In genomic region chr12:69299231-69299630, GRCm38 (mm10) we compare ENCODE assay signal across 9 mouse cellular contexts. TPM values are rescaled to one million over a fixed set of nuclear protein-coding genes. Genes with fewer than 3 reads are reported as not detected.
DNase-seq lines count a peak whose midpoint lies in the region; ATAC-seq and TF ChIP-seq lines count a peak whose summit lies in the region.
"Had no signal": no experiment of that assay in that cellular context is flagged by ENCODE, and none has a peak within 500 bp of the region (broad histone marks: within the 10 kb centered on the region; RNA-seq: fewer than 3 reads in every experiment).

No protein-coding gene starts in this region.

- H3K27me3 ChIP-seq in lung, embryonic 14.5 days (ENCODE audit: insufficient read depth, low read length) = no peaks in the 10 kb centered on the region
- H3K27me3 ChIP-seq: stomach, embryonic 15.5 days had no signal

- no peak for ATAC-seq in lung, embryonic 14.5 days (ENCODE audit: insufficient read depth)

- WGBS in lung, embryonic 14.5 days = 56% methylated on average over 12 of the region's 12 CpGs

- H3K9ac ChIP-seq in lung, embryonic 14.5 days = no peak overlapping the region
- H3K9ac ChIP-seq: stomach, embryonic 15.5 days had no signal

- H3K9me3 ChIP-seq in lung, embryonic 14.5 days (ENCODE audit: low read depth, low read length) = no peaks in the 10 kb centered on the region
- H3K9me3 ChIP-seq: stomach, embryonic 15.5 days had no signal

- H3K4me3 ChIP-seq in lung, embryonic 14.5 days (ENCODE audit: low read depth, low read length) = no peak overlapping the region
- H3K4me3 ChIP-seq: stomach, embryonic 15.5 days had no signal

- DNase-seq in retina, postnatal 1 day = peak; percentile 8
- no peak for DNase-seq in retina, embryonic 14.5 days (ENCODE audit: low spot score)
- peak; percentile 53 for DNase-seq in heart, adult 8-10 months (ENCODE audit: low spot score)
- peak; percentile 82 for DNase-seq in kidney, adult 9 months
- peak; percentile 21 for DNase-seq in lung, embryonic 14.5 days
- peak; percentile 75 for DNase-seq in yolk sac, embryonic 10.5 days (ENCODE audit: low spot score)
- DNase-seq in layer of hippocampus, adult 8-10 months (ENCODE audit: low spot score in 2 of 2) = no peak
- no peak for DNase-seq in embryo, embryonic 10.5 days (ENCODE audit: low spot score)

- peaks cover 36% of the 10 kb centered on the region for H3K36me3 ChIP-seq in lung, embryonic 14.5 days (ENCODE audit: insufficient read depth)

- no peak overlapping the region for H3K27ac ChIP-seq in lung, embryonic 14.5 days (ENCODE audit: low read depth)
- H3K27ac ChIP-seq: stomach, embryonic 15.5 days had no signal

- peak overlapping the region; percentile 75; the same call in 1 of the 2 replicates for H3K4me2 ChIP-seq in lung, embryonic 14.5 days
- H3K4me2 ChIP-seq: stomach, embryonic 15.5 days had no signal

- peaks cover 3% of the 10 kb centered on the region; the same call in 1 of the 2 replicates for H3K4me1 ChIP-seq in lung, embryonic 14.5 days (ENCODE audit: insufficient read depth)

- no peak for TF ChIP-seq CTCF in lung, embryonic 14.5 days (IDR thresholded peaks at IDR 0.05; ENCODE audit: low read depth)

RNA-seq across cellular contexts. Expression of gene Klhdc2, which starts 2.8 kb away (rescaled TPM):
- 100 to 1,000 TPM in 3 of 4 experiments, 10 to 100 TPM in 1; 100.0 to 112 (median 105) TPM for total RNA-seq in heart, adult 8-10 months (2022)
- polyA plus RNA-seq in lung, embryonic 14.5 days (2014; fragmentation: Nextera tagmentation; extraction: Ambion mirVana) = 141 and 142 TPM in 2 replicates
- total RNA-seq in layer of hippocampus, adult 8-10 months (2022) = 100 to 1,000 TPM; 121 to 127 (median 123) TPM

RNA-seq across cellular contexts. Expression of gene Nemf, which starts 57.7 kb away (rescaled TPM):
- 10 to 100 TPM; 18.9 to 22.6 (median 20.7) TPM for total RNA-seq in heart, adult 8-10 months (2022)
- polyA plus RNA-seq in lung, embryonic 14.5 days (2014; fragmentation: Nextera tagmentation; extraction: Ambion mirVana) = 79.3 and 84.8 TPM in 2 replicates
- 10 to 100 TPM; 47.0 to 54.0 (median 50.5) TPM for total RNA-seq in layer of hippocampus, adult 8-10 months (2022)

RNA-seq across cellular contexts. Expression of gene Klhdc1, which starts 58.3 kb away (rescaled TPM):
- 10 to 100 TPM; 43.3 to 53.9 (median 48.2) TPM for total RNA-seq in heart, adult 8-10 months (2022)
- polyA plus RNA-seq in lung, embryonic 14.5 days (2014; fragmentation: Nextera tagmentation; extraction: Ambion mirVana) = 3.2 and 3.9 TPM in 2 replicates
- total RNA-seq in layer of hippocampus, adult 8-10 months (2022) = 10 to 100 TPM; 16.0 to 24.5 (median 17.5) TPM

Comparison
In these comparisons a context has a peak if more than half of its experiments do, and no peak if none do; other contexts are left out.
1. DNase-seq: peak in retina, postnatal 1 day (single experiment), heart, adult 8-10 months (single experiment), kidney, adult 9 months (single experiment), lung, embryonic 14.5 days (single experiment) and yolk sac, embryonic 10.5 days (single experiment); none in retina, embryonic 14.5 days (single experiment), layer of hippocampus, adult 8-10 months (0 of 2) and embryo, embryonic 10.5 days (single experiment).